Mouse (Mus musculus): ENCODE measurements at regions not wholly inside any gene's neighbourhood (a gene's known extent, or its start where the extent isn't known, plus 50 kb on each side); places are given as distances from the start of the nearest gene placed in this dataset.

GRCm38 (mm10) chr12:79898198-79898930 is 214.4 kb downstream of the Zfp36l1 start:
- no peak for ATAC-seq
- Histone ChIP-seq H3K36me3 (replicated peaks; ENCODE audit: insufficient read depth, low read length) (no peaks in the 10 kb centered on the region), H3K27me3 (ENCODE audit: insufficient read depth, low read length) (no peaks in the 10 kb centered on the region), H3K4me1 (ENCODE audit: insufficient read depth) (peaks cover 2% of the 10 kb centered on the region; the same call in 1 of the 2 replicates), H3K4me3 (ENCODE audit: low read depth, low read length) (no peak overlapping the region), H3K9me3 (ENCODE audit: low read length) (no peaks in the 10 kb centered on the region), H3K27ac (ENCODE audit: low read depth) (no peak overlapping the region), H3K9ac (replicated peaks) (no peak overlapping the region), H3K4me2 (ENCODE audit: low read depth, low read length) (no peak overlapping the region)
- TF ChIP-seq EP300 (IDR thresholded peaks at IDR 0.05; ENCODE audit: low read depth) (no peak), CTCF (IDR thresholded peaks at IDR 0.05; ENCODE audit: low read depth) (no peak)
- DNase-seq, result no peak
- WGBS (ENCODE audit: insufficient replicate concordance), result 25% methylated on average over 12 of the region's 12 CpGs

- 55% methylated on average over 6 of the region's 6 CpGs for WGBS (ENCODE audit: insufficient replicate concordance)
- H3K4me2 ChIP-seq (ENCODE audit: low read depth, low read length), result no peak overlapping the region
- TF ChIP-seq CTCF (IDR thresholded peaks at IDR 0.05; ENCODE audit: low read depth) (no peak), EP300 (IDR thresholded peaks at IDR 0.05; ENCODE audit: low read depth) (no peak)
- H3K9ac ChIP-seq (replicated peaks), result no peak overlapping the region
- no peaks in the 10 kb centered on the region for H3K36me3 ChIP-seq (replicated peaks; ENCODE audit: insufficient read depth, low read length)
- no peaks in the 10 kb centered on the region for H3K9me3 ChIP-seq (ENCODE audit: low read length)
- H3K27me3 ChIP-seq (ENCODE audit: insufficient read depth, low read length), result no peaks in the 10 kb centered on the region
- H3K4me1 ChIP-seq (ENCODE audit: insufficient read depth), result 0 out of 2 replicates have a peak, but pooled peaks cover 2% of the 10 kb centered on the region
- H3K4me3 ChIP-seq (ENCODE audit: low read depth, low read length), result no peak overlapping the region
- no peak overlapping the region for H3K27ac ChIP-seq (ENCODE audit: low read depth)
- DNase-seq (no peak), ATAC-seq (no peak)
Measured at GRCm38 (mm10) chr12:79895975-79896374, 216.8 kb downstream of the Zfp36l1 start.

- H3K4me2 ChIP-seq (ENCODE audit: low read depth, low read length), result no peak overlapping the region
- H3K27ac ChIP-seq (ENCODE audit: low read depth), result no peak overlapping the region
- H3K9me3 ChIP-seq (ENCODE audit: low read length), result no peaks in the 10 kb centered on the region
- H3K4me3 ChIP-seq (ENCODE audit: low read depth, low read length), result no peak overlapping the region
- 83% methylated on average over 7 of the region's 7 CpGs for WGBS (ENCODE audit: insufficient replicate concordance)
- DNase-seq, result no peak
- H3K36me3 ChIP-seq (replicated peaks; ENCODE audit: insufficient read depth, low read length), result no peaks in the 10 kb centered on the region
- TF ChIP-seq CTCF (IDR thresholded peaks at IDR 0.05; ENCODE audit: low read depth) (no peak), EP300 (IDR thresholded peaks at IDR 0.05; ENCODE audit: low read depth) (no peak)
- 0 out of 2 replicates have a peak, but pooled peaks cover 2% of the 10 kb centered on the region for H3K4me1 ChIP-seq (ENCODE audit: insufficient read depth)
- no peak overlapping the region for H3K9ac ChIP-seq (replicated peaks)
- H3K27me3 ChIP-seq (ENCODE audit: insufficient read depth, low read length), result no peaks in the 10 kb centered on the region
- ATAC-seq, result no peak
Measured at GRCm38 (mm10) chr12:79895324-79895723, 217.5 kb downstream of the Zfp36l1 start.

GRCm38 (mm10) chr12:79892871-79893270 is 219.9 kb downstream of the Zfp36l1 start:
- no peak for ATAC-seq
- no peak overlapping the region for H3K27ac ChIP-seq (ENCODE audit: low read depth)
- no peak for DNase-seq
- WGBS (ENCODE audit: insufficient replicate concordance), result 79% methylated on average over 8 of the region's 8 CpGs
- no peak for TF ChIP-seq EP300 (IDR thresholded peaks at IDR 0.05; ENCODE audit: low read depth)
- no peak for TF ChIP-seq CTCF (IDR thresholded peaks at IDR 0.05; ENCODE audit: low read depth)
- H3K9ac ChIP-seq (replicated peaks), result no peak overlapping the region
- H3K4me3 ChIP-seq (ENCODE audit: low read depth, low read length), result no peak overlapping the region
- H3K36me3 ChIP-seq (replicated peaks; ENCODE audit: insufficient read depth, low read length), result no peaks in the 10 kb centered on the region
- H3K27me3 ChIP-seq (ENCODE audit: insufficient read depth, low read length), result no peaks in the 10 kb centered on the region
- no peaks in the 10 kb centered on the region for H3K9me3 ChIP-seq (ENCODE audit: low read length)
- 0 out of 2 replicates have a peak, but pooled peaks cover 2% of the 10 kb centered on the region for H3K4me1 ChIP-seq (ENCODE audit: insufficient read depth)
- H3K4me2 ChIP-seq (ENCODE audit: low read depth, low read length), result no peak overlapping the region

- 0 out of 2 replicates have a peak, but pooled peaks cover 2% of the 10 kb centered on the region for H3K4me1 ChIP-seq (ENCODE audit: insufficient read depth)
- no peak for TF ChIP-seq EP300 (IDR thresholded peaks at IDR 0.05; ENCODE audit: low read depth)
- no peak for TF ChIP-seq CTCF (IDR thresholded peaks at IDR 0.05; ENCODE audit: low read depth)
- no peaks in the 10 kb centered on the region for H3K9me3 ChIP-seq (ENCODE audit: low read length)
- ATAC-seq, result no peak
- no peak overlapping the region for H3K4me2 ChIP-seq (ENCODE audit: low read depth, low read length)
- no peak for DNase-seq
- WGBS (ENCODE audit: insufficient replicate concordance), result 71% methylated on average over 4 of the region's 4 CpGs
- H3K9ac ChIP-seq (replicated peaks), result no peak overlapping the region
- H3K27me3 ChIP-seq (ENCODE audit: insufficient read depth, low read length), result no peaks in the 10 kb centered on the region
- H3K4me3 ChIP-seq (ENCODE audit: low read depth, low read length), result no peak overlapping the region
- no peaks in the 10 kb centered on the region for H3K36me3 ChIP-seq (replicated peaks; ENCODE audit: insufficient read depth, low read length)
- no peak overlapping the region for H3K27ac ChIP-seq (ENCODE audit: low read depth)
Measured at GRCm38 (mm10) chr12:79891942-79892341, 220.9 kb downstream of the Zfp36l1 start.

GRCm38 (mm10) chr12:79890887-79891286 is 221.9 kb downstream of the Zfp36l1 start:
- no peak overlapping the region for H3K9ac ChIP-seq (replicated peaks)
- H3K4me2 ChIP-seq (ENCODE audit: low read depth, low read length), result no peak overlapping the region
- no peak overlapping the region for H3K27ac ChIP-seq (ENCODE audit: low read depth)
- H3K4me1 ChIP-seq (ENCODE audit: insufficient read depth), result no peaks in the 10 kb centered on the region
- no peak overlapping the region for H3K4me3 ChIP-seq (ENCODE audit: low read depth, low read length)
- WGBS (ENCODE audit: insufficient replicate concordance), result 52% methylated on average over 4 of the region's 4 CpGs
- H3K27me3 ChIP-seq (ENCODE audit: insufficient read depth, low read length), result no peaks in the 10 kb centered on the region
- ATAC-seq (no peak), DNase-seq (no peak)
- no peaks in the 10 kb centered on the region for H3K9me3 ChIP-seq (ENCODE audit: low read length)
- H3K36me3 ChIP-seq (replicated peaks; ENCODE audit: insufficient read depth, low read length), result no peaks in the 10 kb centered on the region
- TF ChIP-seq EP300 (IDR thresholded peaks at IDR 0.05; ENCODE audit: low read depth), result no peak
- TF ChIP-seq CTCF (IDR thresholded peaks at IDR 0.05; ENCODE audit: low read depth), result no peak
